Mouse (Mus musculus) Patski (cell line): ENCODE measurements around the gene Gss. TPM values are rescaled to one million over a fixed set of nuclear protein-coding genes. Genes with fewer than 3 reads are reported as not detected.

Experiments
- ATAC-seq: fragments of 100-300 bp; one replicate; pipeline ENCODE4 v1.8.0; 2021
- CTCF ChIA-PET: fragments of 350-600 bp; sonication (Branson Sonifier 250); formaldehyde crosslinking; loops from one replicate; lab custom pipeline; 2022; ENCODE audit warnings: inconsistent platforms; lab: Charles Lee
- POLR2A ChIA-PET: fragments of 350-600 bp; sonication (Branson Sonifier 250); formaldehyde crosslinking; loops from one replicate; lab custom pipeline; 2022; ENCODE audit warnings: antibody characterized with exemption, inconsistent platforms; lab: Charles Lee
- DNase-seq: peaks from one replicate; pipeline ENCODE4 v3.0.0-alpha.2; 2011; ENCODE audit warnings: low read depth, low spot score
- H3K27me3 ChIP-seq: fragments of 371-371 bp; one replicate; pipeline ENCODE4 v1.5.1; 2021
- CTCF ChIP-seq: fragments of 100-300 bp; IDR thresholded peaks from one replicate; pipeline ENCODE4 v1.5.1; 2021
- in situ Hi-C: fragments of 300-500 bp; cut with MboI; formaldehyde crosslinking; loops from 3 replicates; pipeline ENCODE4 v1.11.1; 2018; ENCODE audit warnings: low pct_unique_long_range_greater_than_20kb, mixed read lengths
- polyA plus RNA-seq: library from polyadenylated mRNA; unstranded; gene quantifications from one replicate; pipeline ENCODE4 v1.2.3, GENCODE M21; 2021

Gene Gss
- polyA plus RNA-seq, 1 experiment from 2014 or later: 43.2 TPM

DNA sequence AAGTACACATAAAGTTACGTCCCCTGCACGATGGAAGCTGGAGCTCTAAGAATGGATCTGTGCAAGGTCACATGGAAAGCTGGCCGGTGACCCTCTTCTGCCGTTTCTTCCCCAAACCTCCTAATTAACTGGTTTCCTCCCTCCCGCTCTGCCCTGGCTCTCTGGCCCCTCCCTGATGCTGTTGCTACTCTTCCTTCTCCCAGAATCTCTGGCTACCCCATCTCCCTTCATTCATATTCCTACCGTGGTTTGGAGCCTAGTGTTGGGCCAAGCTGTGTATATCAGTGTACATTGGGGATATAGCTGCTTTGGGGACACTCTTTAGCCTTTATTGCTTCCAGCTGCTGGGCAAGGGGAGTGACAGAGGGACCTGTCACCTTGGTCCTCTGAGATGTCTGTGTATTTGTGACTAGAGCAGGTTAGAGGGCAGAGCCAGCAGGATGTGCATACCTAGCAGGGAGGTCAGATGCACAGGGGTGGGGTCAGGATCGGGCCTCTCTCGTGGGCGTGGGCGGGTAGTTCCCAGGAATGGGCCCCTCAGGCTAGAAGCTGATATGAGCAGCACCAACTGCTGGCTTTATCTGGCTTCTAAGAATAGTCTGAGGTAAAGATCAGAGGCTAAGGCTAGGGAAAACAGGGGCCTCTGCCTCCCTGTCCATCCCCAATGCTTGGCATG is 12.1 kb upstream of the Gss start:
- ChIA-PET CTCF (interaction anchor here (1.0 to 3.5 kb wide), 4 partner anchors 15 to 89 kb away, joined by 3 to 14 read pairs (median 4); no protein-coding TSS in a partner anchor), POLR2A (no interaction called here)
- TF ChIP-seq CTCF: no peak
- peaks cover 9% of the 10 kb centered on the region for H3K27me3 ChIP-seq
- ATAC-seq (no peak), DNase-seq (no peak)
- in situ Hi-C loops: no loop called here

DNA sequence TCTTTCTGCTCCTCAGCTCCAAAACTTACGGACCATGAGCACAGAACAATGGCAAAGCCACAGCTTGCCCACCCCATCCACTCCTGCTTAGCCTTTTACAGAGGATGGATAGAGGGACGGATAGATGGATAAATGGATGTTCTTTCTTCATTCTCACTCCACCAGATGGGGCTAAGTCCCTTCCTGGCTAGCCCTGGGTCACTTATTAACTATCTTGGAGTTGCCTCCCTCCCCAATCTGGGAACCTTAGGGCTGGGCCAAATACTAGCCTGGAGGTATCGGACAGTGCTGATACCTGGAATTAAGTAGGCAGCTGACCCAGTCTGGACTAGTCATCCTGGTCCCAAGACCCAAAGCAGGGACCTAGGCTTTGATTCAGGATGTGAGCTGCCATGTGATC is 11.1 kb upstream of the Gss start:
- no peak for TF ChIP-seq CTCF
- ChIA-PET POLR2A (no interaction called here), CTCF (interaction anchor here (1.0 to 3.5 kb wide), 4 partner anchors 9 to 88 kb away, joined by 3 to 14 read pairs (median 4); no protein-coding TSS in a partner anchor)
- ATAC-seq (no peak), DNase-seq (no peak)
- in situ Hi-C loops: no loop called here
- peaks cover 3% of the 10 kb centered on the region for H3K27me3 ChIP-seq

DNA sequence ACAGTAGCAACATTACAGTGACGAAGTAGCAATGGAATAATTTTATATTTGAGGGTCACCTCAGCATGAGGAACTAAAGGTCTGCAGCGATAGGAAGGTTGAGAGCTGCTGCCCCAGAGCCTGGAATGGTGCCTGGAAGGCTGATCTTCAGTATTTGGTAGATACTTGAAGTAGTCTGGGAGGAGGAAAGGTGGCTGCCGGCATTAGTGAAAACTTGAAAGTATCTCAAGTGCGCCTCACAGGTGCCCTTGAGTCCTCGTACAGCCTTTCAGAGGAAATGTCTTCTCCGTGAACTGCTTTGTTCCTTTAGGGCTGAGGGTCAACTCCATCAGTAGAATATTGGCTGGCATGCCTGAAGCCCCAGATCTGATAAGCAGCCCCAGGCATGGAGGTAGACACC is 2.9 kb upstream of the Gss start:
- ATAC-seq (no peak), DNase-seq (no peak)
- CTCF ChIA-PET: interaction anchor here (1.0 kb wide), 1 partner anchor 82 kb away, joined by 3 read pairs; no protein-coding TSS in a partner anchor
- TF ChIP-seq CTCF: no peak
- in situ Hi-C loops: no loop called here
- POLR2A ChIA-PET: no interaction called here
- no peaks in the 10 kb centered on the region for H3K27me3 ChIP-seq

DNA sequence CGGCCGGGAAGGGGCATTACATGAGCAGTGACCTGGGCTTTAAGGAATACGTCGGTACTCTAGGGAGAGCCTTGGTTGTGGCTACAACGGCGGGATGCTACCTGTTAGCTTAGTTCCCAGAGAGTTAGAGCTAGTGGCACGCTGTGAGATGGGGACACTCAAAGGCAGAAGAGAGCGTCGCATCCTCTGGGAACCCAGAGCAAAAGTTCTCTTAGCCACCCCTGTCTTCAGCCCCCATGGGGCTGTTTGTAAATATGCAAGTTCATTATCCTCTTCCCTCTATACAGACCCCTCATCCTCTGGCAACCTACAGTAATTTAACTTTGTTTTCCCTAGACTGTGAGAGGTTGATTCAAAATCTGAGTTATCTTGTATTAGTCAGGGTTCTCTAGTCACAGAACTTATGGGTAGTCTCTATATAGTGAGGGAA is 259 bp upstream of the Gss start:
- no peaks in the 10 kb centered on the region for H3K27me3 ChIP-seq
- in situ Hi-C loops: no loop called here
- ATAC-seq: no peak
- ChIA-PET CTCF (interaction anchor here (1.3 to 1.6 kb wide), 5 partner anchors 9 to 77 kb away, joined by 3 to 6 read pairs (median 4); no protein-coding TSS in a partner anchor), POLR2A (interaction anchor here (1.6 kb wide), 1 partner anchor 79 kb away, joined by 3 read pairs; no protein-coding TSS in a partner anchor)
- DNase-seq: no peak
- no peak for TF ChIP-seq CTCF

DNA sequence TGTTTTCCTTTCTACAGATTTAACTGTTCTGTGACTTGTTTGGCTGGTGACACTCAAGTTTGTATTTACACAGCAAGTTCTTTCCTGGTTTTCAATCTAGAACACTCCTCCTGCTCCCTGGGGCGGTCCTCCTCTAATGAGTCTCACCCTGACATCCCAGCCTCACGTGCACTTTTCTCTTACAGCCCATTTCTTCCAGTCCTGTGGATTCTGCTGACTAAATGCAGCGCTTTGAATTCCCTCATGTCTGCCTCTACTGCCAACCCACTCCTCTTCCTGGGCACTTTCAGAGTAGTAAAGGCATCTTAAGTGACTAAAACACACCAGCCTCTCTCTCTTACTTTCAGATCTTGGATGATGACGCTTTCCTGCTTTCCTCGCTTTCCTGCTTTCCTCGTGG is 934 bp downstream of the Gss start:
- ATAC-seq (no peak), DNase-seq (no peak)
- in situ Hi-C loops: no loop called here
- no peak for TF ChIP-seq CTCF
- POLR2A ChIA-PET: no interaction called here
- H3K27me3 ChIP-seq: no peaks in the 10 kb centered on the region
- CTCF ChIA-PET: interaction anchor here (1.3 kb wide), 3 partner anchors 8 to 76 kb away, joined by 3 to 4 read pairs (median 3); no protein-coding TSS in a partner anchor

DNA sequence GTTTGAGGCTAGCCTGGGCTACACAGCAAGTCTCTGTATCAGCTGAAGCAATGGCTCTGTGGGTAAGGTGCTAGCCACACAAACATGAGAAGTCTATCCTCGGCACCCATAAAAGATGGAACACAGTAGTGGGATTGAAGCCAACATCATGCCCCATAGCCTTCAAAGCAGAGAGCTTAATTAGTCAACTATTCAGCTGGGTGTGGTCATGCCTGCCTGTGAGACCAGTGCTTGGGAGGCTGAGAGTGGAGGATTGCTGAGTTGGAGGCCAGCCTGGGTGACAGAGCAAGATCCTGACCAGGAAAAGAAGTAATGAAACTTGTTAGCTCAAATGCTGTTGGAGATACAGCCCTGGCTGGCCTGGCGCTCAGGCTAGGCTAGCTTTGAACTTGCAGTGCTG is 1.7 kb downstream of the Gss start:
- DNase-seq (no peak), ATAC-seq (no peak)
- TF ChIP-seq CTCF: no peak
- CTCF ChIA-PET: interaction anchor here (1.6 kb wide), 1 partner anchor 51 kb away, joined by 3 read pairs; no protein-coding TSS in a partner anchor
- in situ Hi-C loops: no loop called here
- POLR2A ChIA-PET: no interaction called here
- no peaks in the 10 kb centered on the region for H3K27me3 ChIP-seq

DNA sequence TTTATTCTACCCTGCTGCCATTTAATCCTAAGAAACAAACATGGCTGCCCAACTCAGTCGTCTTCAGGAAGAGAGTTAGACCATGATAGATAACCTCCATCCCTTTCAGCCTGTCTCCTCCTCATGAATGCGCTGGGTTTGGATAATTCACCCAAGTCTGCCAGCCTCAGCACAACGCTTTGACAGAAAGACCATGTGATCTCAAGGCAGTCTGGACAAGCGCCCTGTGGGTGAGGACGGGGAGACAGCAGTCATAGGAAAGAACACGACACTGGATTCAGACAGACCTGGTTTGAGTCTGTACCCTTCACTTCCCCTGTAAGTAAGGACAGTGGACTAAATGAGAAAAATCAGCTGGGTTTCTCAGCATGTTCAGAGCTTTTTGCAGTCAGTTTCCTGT is 3.1 kb downstream of the Gss start:
- no peaks in the 10 kb centered on the region for H3K27me3 ChIP-seq
- TF ChIP-seq CTCF: no peak
- DNase-seq (no peak), ATAC-seq (no peak)
- CTCF ChIA-PET: interaction anchor here (1.0 to 2.1 kb wide), 4 partner anchors 30 to 76 kb away, joined by 3 to 8 read pairs (median 4); no protein-coding TSS in a partner anchor
- in situ Hi-C loops: loop anchor here (5.0 kb wide), 1 partner anchor 72 kb away; the partner anchor contains the start of genes Acss2 and Ggt7
- POLR2A ChIA-PET: interaction anchor here (0.6 to 0.9 kb wide), 2 partner anchors 142 to 380 kb away, joined by 3 to 4 read pairs; no protein-coding TSS in a partner anchor

DNA sequence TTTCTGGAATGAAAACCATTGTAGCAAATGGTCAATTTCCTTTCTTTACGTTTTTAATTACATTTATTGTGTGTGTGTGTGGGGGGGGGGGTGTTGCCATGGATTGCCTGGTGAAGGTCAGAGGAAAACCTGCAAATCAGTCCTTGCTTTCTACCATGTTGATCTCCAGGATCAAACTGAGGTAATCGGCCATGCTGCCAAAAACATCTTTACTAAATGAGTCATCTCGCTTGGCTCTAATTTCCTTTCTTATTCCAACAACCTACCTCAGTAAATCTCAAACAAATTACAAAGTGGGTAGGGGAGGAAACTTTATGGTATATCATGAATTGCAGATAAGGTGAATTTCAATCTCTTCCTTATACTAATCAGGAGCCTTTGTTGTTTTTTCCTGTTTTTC is 4.5 kb downstream of the Gss start:
- TF ChIP-seq CTCF: no peak
- DNase-seq: no peak
- POLR2A ChIA-PET: no interaction called here
- CTCF ChIA-PET: no interaction called here
- no peaks in the 10 kb centered on the region for H3K27me3 ChIP-seq
- in situ Hi-C loops: loop anchor here (5.0 kb wide), 1 partner anchor 71 kb away; the partner anchor contains the start of genes Acss2 and Ggt7
- ATAC-seq: no peak

DNA sequence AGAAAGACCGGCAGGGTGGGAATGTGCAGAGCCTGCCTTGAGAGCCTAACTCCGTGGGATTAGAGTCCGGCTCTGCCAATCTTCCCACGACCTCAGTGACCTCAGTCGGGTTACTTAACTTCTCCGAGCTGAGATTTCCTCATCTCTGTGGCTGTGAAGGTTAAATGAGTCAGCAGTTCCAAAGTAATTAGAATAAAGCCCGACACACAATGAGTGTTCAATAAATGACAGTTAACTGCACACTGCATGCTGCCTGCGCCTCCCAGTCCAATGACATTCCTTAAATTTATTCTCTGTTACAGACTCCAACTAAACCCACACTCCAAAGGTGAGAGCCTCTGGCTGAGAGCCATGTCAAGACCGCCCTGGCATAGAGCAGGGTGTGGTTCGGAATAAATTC is 7.1 kb downstream of the Gss start:
- CTCF ChIA-PET: interaction anchor here (0.7 to 4.3 kb wide), 4 partner anchors 13 to 72 kb away, joined by 3 to 40 read pairs (median 12); partner anchors contain the start of genes Acss2 and Ggt7
- in situ Hi-C loops: loop anchor here (5.0 kb wide), 1 partner anchor 68 kb away; the partner anchor contains the start of genes Acss2 and Ggt7
- no peak for TF ChIP-seq CTCF
- no peak for DNase-seq
- POLR2A ChIA-PET: interaction anchor here (1.5 kb wide), 1 partner anchor 69 kb away, joined by 7 read pairs; no protein-coding TSS in a partner anchor
- no peaks in the 10 kb centered on the region for H3K27me3 ChIP-seq
- ATAC-seq: no peak

DNA sequence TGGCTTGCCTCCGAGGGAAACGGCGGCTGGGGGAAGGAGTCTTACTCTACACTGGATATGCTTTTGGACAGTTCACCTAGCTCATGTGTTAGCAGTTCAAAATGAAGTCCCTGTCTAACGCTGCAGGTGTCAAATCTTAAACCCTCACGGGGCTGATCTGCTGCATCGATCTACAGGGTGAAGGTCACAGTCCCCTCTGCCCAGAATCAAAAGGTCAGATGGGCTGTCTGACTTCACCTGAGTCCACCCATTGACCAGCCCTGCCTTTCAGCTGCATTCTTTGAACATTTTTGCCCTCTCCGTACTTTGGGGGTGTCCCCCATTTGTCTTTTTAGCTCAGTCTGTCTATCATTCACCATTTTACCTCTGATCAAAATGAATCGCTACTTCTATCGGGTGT is 7.5 kb downstream of the Gss start:
- POLR2A ChIA-PET: interaction anchor here (1.5 kb wide), 1 partner anchor 69 kb away, joined by 7 read pairs; no protein-coding TSS in a partner anchor
- TF ChIP-seq CTCF: no peak

More for the DNA sequence above, 7.5 kb downstream of the Gss start:
- DNase-seq (no peak), ATAC-seq (no peak)
- CTCF ChIA-PET: interaction anchor here (0.7 to 4.3 kb wide), 6 partner anchors 13 to 71 kb away, joined by 3 to 40 read pairs (median 8); partner anchors contain the start of genes Acss2 and Ggt7
- in situ Hi-C loops: loop anchor here (5.0 kb wide), 1 partner anchor 68 kb away; the partner anchor contains the start of genes Acss2 and Ggt7
- H3K27me3 ChIP-seq: no peaks in the 10 kb centered on the region
